Mouse (Mus musculus): ENCODE measurements around the gene Rhox12. TPM values are rescaled to one million over a fixed set of nuclear protein-coding genes. Genes with fewer than 3 reads are reported as not detected.

Rhox12 gene
- not detected in 2 replicates for polyA plus RNA-seq (2015; fragmentation: Nextera tagmentation; extraction: Ambion mirVana)

GRCm38 (mm10) chrX:38110807-38111206, at the start of gene Rhox12:
Rhox12 (minus strand) TSS chrX:38110907.

GRCm38 (mm10) chrX:38120982-38121381, 10.3 kb upstream of the Rhox12 start, which contains the start of gene Rhox13:
Rhox13 (plus strand) TSS chrX:38121219.

GRCm38 (mm10) chrX:38085041-38085440, 25.7 kb downstream of the Rhox12 start, which contains the start of gene Rhox11:
Rhox11 (minus strand) TSS chrX:38085141.

GRCm38 (mm10) chrX:38066175-38066574, 44.5 kb downstream of the Rhox12 start, which contains the start of gene Rhox10:
Rhox10 (plus strand) TSS chrX:38066475.

Other genes starting within 250 kb of the Rhox12 start
- 0.18 TPM in 1 of 2 replicates, not detected in the other for gene Rhox8, start 232.0 kb downstream of the Rhox12 start, polyA plus RNA-seq (2015; fragmentation: Nextera tagmentation; extraction: Ambion mirVana)
- gene Rhox7b, start 213.7 kb downstream of the Rhox12 start, polyA plus RNA-seq (2015; fragmentation: Nextera tagmentation; extraction: Ambion mirVana): not detected in 2 replicates
- not detected in 2 replicates for gene Rhox9, start 209.1 kb downstream of the Rhox12 start, polyA plus RNA-seq (2015; fragmentation: Nextera tagmentation; extraction: Ambion mirVana)
- gene Btg1-ps1, start 92.1 kb downstream of the Rhox12 start, polyA plus RNA-seq (2015; fragmentation: Nextera tagmentation; extraction: Ambion mirVana): not detected in 2 replicates
- gene Btg1-ps2, start 67.8 kb downstream of the Rhox12 start, polyA plus RNA-seq (2015; fragmentation: Nextera tagmentation; extraction: Ambion mirVana): 0.14 TPM in 1 of 2 replicates, not detected in the other
- 0.25 TPM in 1 of 2 replicates, not detected in the other for gene Rhox10, start 44.4 kb downstream of the Rhox12 start, polyA plus RNA-seq (2015; fragmentation: Nextera tagmentation; extraction: Ambion mirVana)
- not detected in 2 replicates for gene Rhox11, start 25.8 kb downstream of the Rhox12 start, polyA plus RNA-seq (2015; fragmentation: Nextera tagmentation; extraction: Ambion mirVana)
- not detected in 2 replicates for gene Rhox13, start 10.3 kb upstream of the Rhox12 start, polyA plus RNA-seq (2015; fragmentation: Nextera tagmentation; extraction: Ambion mirVana)
- 2.9 and 4.5 TPM in 2 replicates for gene Zbtb33, start 78.9 kb upstream of the Rhox12 start, polyA plus RNA-seq (2015; fragmentation: Nextera tagmentation; extraction: Ambion mirVana)
- 14.0 and 14.3 TPM in 2 replicates for gene Tmem255a, start 141.5 kb upstream of the Rhox12 start, polyA plus RNA-seq (2015; fragmentation: Nextera tagmentation; extraction: Ambion mirVana)
- 0.19 and 3.3 TPM in 2 replicates for gene Atp1b4, start 205.3 kb upstream of the Rhox12 start, polyA plus RNA-seq (2015; fragmentation: Nextera tagmentation; extraction: Ambion mirVana)

All from adrenal gland, postnatal 0 days (tissue).